Mouse (Mus musculus) ovary, postnatal 10 days (tissue): ENCODE results near the gene Btbd6.

Experiments used
- DNase-seq: peaks from one replicate; pipeline ENCODE4 v3.0.0; 2022; ENCODE audit warnings: low spot score

Btbd6 gene

DNA sequence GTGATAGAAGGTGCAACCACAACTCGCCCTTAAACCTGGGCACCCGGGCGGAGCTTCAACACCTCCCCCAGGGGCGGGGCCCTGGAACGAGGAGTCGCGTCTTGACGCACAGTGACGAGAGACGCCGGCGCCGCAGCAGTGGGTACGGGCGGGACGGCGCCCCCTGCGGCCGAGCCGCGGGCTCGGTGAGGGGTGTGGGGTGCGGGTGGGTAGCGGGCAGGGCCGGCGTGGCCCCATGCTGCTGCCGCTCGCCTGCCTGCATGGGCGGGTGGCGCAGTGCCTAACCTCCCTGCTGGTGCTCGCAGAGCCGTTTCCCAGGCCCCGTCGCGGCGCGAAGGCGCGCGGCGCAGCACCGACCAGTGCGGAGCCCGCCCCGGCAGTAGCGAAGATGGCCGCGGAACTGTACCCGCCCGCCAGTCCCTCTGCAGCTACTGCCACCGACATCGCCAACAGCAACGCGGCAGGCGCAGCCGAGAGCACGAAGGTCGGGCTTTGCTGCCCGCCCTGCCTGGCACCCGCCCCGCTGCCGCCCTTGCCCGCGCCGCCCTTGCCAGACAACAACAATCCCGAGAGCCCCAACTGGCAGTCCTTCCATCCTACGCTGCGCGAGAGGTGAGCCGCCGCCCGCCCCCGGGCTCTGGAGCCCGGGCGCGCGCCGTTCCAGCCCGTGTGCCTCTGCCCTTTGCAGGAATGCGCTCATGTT is at the start of gene Btbd6:
Gene Btbd6 (plus strand): TSS at position 112 of the 703 bp plus-strand sequence.
- peak; percentile 63 for DNase-seq

DNA sequence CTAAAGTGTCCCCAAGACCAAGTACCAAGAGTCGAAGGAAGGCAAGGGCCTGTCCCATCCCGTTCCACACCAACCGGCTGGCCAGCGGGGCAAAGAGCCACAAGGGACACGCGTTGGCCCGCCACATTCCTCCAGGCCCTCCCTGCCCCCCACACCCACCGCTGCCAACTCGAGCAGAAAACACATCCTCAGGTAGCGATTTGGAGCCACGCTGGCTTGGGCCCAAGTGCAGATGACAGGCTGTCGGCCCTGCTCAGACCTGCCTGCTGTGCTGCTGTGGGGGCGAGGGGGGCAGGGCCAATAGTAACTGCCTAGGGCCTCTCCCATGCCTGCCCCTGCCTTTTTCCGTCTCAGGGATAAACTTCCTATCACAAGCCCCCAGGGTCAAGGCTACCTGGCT is 49.0 kb upstream of the Btbd6 start:
- DNase-seq = no peak

DNA sequence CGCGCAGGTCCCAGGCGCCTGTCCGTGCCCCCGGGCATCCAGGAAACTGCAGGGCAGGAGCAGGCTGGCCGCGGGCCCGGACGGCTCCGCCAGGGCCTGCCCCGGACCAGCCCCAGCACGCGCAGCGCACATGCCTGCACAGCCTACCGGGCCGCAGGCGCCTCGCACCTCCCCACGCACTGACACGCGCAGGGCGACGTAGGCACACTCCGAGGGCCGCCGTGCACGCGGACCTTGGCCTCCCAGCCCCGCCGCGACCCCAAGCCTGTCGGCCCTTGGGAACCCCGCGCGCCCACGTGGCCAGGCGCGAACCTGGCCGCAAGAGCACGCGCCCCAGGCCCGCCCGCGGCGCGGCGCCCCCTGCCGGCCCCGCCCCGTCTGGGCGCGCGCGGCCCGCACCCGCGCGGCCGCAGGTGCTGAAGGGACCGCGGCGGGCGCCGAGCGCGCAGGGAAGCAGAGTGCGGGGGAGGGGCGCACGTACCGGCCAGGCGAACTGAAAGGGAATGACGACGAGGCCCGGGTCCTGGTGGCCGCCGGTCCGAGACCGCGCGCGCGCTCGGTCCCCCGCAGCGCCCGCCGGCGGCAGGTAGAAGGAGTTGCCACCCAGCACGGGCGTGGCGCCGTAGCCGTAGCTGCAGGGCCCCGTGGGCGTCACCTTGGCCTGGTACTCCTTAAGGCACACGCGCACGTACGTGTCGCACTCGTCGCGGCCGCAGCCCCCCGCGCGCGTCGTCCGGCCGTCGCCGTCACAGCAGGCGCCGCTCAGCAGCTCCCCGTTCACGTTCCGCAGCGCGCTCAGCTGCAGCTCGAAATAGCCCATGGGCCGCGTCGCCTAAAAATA is 47.7 kb upstream of the Btbd6 start:
- no peak for DNase-seq

DNA sequence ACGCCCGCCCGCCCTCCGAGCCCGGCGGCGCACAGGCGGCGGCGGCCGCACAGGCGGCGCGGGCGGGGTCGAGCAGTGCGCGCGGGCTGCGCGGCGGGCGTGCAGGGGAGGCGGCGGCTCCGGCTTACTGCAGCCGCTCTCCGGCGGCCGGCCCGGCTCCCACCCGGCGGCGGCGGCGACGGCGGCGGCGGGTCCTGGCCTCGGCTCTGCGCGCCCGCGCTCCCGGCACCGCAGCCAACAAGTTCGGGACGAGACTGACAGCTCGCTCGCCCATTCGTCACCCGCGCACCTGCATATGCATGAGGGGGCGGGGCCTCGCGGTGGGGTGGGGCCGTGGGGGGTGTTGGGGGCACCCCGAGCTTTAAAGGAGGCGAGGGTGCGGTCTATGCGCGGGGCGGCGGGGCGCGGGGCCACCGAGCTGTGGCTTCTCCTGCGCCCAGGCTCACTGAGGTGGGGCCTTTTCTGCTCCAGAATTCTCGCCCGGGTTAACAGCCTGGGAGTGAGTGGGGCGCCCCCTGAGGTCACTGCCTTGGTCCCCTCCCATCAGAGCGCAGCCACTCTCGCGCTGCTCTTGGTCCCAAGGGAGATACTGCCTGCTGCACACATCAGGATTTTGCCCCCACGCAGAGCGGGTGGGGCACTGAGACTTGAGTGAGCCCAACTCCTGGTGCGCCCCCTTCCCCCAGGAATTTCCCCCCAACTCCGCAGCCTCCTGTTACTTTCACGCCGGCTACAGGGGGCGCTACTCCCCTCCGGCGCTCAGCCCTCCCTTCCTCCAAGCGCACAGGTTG is 46.5 kb upstream of the Btbd6 start, which contains the start of gene Jag2:
Gene Jag2 (minus strand): TSS at position 215 of the 791 bp plus-strand sequence.
- DNase-seq = no peak

DNA sequence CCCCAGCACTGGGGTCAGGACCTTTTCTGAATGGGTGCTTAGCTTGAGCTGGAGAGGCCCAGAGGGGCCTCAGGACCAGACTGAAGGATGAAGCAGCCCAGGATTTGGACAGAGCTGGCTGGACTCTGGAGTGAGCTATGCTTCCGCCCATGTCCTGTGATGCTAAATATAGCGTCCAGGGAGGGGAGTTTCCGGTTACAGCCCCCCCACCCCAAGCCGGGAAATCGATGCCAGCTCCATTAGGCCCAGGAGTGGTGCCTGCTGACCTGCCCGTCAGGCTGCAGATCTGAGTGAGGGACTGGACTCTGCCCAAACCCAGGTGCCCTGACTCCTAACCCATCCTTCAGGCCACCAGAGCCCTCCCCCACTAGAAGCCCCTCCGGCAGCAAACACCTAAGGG is 43.6 kb upstream of the Btbd6 start:
- no peak for DNase-seq

DNA sequence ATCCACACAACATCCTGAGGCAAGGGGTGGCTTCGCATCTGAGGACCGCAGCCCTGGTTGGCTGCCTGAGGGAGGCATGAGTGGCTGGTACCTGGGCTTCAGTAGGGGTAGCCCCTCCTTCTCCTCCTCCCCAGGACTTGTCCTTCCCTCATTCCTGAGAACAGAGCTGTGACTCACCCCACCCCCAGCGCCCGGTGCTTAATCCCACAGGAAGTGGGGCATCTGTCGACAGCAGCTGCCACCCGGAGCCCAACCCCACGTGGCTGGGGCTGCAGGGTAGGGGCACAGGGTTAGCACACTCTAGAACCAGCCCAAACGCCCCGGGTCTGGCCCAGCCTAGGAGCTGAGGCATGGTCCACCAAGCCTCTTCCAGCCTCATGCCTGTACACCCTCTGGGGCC is 38.4 kb upstream of the Btbd6 start:
- no peak for DNase-seq

DNA sequence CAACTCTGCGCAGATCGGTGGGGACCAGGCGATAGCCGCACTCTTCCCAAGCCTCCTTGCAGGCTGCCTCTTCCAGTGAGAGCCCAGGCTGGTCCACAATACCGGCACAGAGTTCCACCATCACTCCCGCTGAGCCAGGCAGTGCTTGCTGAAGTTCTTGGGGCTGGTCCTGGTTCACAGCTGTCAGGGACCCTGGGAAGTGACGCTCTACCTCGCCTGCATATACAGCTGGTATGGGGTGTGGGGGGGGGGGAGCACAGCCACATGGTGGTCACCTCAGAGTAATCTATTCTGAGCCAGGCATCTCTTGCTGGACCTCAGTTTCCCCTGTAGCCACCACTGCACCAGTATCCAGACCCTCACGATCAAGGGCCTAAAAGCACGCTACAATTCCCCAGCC is 37.9 kb upstream of the Btbd6 start:
- DNase-seq = no peak

DNA sequence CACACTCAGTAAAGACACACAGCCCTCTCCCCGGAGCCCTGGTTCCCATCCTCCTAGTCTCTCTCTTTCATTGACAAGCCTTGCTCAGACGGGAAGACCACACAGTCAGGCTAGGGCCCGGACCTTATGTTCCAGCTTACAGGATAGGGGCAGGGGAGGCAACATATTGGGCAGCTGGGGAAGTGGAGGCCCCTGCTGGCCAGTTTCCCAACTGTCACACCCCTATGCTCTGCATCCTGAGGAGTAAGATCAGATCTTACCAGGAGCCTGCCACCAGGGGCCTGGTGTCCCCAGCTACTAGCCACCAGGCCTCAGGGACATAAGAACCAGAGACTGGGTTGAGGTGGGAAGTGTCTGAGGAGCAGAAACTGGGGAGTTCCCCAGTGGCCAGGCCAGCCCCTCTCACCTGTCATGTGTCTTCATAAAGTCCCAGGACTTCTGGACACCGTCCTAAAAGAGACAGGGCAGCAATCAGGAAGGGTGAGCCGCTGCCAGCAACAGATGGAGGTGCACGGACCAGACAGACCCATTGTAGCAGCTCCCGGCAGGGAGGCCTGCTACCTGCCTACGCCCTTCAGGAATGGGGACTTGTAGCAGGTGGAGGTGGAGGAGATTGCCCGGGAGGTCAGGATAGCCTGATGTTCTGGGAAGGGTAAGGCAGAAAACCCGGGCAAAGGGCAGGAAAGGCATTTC is 37.3 kb upstream of the Btbd6 start:
- DNase-seq = no peak

DNA sequence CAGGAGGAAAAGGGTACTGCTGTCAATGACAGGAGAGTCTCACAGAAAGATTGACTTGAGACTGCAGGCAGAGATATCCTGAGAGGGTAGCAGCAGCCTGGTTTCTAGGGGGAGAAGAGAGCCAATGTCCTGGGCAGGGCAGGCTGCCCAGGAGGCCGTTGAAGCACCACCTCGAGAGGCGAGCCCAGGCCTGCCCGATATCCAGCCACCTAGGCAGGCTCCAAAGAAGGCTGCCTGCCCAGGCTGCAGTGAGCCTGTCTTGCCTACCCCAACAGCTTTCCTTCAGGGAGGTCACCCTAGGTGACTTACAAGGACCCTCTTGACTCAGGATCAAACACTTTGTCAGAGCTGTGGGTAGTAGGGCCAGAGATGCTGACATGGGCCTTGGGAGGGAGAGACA is 36.0 kb upstream of the Btbd6 start:
- DNase-seq = no peak

DNA sequence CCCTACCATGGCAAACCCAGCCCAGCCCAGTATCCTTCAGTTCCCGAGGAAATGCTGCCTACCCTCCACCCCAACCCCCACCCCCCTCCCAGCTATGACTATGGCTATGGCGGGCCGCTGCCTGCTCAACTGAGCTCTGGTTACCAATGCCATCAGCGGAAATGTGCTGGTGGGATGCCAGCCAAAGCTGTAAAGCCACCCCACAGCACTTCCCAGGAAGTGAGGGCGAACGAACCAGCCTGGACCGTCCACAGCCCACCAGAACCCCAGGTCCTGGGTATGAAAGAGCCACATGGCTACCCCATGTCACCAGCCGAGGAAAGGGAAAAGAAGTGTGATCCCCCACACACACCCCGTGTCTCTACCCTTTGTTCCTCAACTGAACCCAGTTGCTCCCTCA is 35.6 kb upstream of the Btbd6 start:
- DNase-seq = no peak

DNA sequence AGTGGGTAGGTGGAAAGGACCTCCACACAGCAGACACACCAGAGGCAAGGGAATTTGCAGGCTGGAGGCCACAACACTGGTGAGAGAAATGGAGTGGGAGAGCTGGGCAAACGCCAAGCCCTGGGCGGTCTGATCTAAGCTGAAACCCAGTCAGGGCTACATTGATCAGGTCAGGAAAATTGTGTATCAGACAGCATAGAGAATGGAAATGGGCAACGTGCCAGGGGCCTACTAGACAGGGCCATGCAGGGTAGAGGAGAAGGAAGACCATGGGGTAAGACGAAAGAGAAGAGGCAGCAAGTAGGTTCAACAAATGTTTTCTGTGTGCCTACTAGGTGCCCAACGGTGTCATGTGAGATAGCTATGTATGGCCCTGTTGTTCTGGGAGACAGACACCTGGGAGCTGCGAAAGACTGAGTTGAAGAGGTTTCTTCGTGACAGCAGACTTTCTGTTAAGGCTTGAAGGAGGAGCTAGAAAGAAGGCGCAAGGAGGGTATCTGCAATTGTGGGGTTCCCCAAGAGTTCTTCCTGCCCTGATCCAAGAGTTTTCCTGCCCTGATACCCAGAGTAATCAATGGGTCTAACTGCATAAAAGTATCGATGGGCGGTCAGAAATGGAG is 35.0 kb upstream of the Btbd6 start:
- DNase-seq = no peak

DNA sequence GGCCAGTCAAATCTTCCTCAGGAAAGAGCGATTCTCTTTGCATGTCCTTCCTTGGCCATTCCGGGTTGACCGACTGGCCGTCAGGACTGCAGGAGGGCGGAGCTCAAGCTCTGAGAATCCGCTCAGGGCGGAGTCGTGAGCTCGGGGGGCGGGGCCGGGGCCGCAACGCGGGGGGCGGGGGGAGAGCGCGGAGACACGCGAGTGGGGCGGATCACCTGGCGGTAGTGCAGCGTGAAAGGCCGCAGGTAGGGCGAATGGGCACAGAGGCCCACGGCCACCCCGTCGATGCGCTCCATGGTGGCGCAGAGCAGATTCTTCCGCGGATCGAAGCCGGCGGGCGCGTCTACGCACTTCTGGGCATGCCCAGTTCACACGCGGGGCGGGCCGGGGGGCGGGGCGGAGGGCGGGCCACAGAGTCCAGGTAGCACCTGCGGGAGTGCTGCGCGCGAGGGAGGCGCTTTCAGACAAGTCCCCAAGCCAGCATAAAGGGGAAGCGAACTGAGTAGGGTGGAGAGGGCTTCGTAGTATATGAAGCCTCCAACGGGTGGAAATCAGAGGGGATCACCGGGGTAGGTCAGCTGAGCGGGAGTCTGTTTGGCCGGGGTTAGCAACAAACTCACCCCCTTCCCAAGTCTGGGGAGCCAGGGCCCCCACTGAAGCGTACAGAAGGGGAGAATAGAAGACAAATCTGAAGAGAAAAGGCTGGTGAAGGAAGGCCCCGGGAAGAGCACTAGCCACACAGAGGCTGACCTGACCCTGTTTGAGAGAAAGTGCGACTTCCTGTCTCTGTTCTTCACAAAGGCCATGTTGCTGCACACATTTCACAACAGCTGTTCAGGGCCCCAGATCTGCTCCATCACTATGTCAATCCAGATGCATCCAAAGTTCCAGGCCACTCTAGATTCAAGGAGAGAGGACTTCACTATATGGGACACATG is 34.2 kb upstream of the Btbd6 start, which contains the start of gene Nudt14:
Gene Nudt14 (minus strand): TSS at position 349 of the 938 bp plus-strand sequence.
- peak; percentile 65 for DNase-seq

DNA sequence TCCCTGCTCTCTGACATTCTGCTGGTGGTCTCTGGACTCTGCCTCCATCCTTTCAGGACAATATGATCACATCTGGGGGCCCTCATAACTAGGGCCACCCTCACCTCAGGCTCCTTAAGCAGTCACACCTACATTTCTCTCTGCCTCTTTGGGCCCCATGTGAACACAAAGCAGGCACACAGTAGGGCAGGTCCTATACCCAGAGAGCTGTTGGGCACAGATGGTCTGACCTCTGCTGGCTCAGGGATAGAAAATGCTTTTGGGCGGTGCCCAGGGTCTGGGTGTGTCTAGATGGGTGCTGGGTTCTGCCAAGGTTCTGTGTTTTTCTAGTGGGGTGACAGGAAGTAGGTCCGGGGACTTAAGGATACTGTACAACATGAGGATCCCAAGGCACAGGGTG is 32.6 kb upstream of the Btbd6 start:
- no peak for DNase-seq

DNA sequence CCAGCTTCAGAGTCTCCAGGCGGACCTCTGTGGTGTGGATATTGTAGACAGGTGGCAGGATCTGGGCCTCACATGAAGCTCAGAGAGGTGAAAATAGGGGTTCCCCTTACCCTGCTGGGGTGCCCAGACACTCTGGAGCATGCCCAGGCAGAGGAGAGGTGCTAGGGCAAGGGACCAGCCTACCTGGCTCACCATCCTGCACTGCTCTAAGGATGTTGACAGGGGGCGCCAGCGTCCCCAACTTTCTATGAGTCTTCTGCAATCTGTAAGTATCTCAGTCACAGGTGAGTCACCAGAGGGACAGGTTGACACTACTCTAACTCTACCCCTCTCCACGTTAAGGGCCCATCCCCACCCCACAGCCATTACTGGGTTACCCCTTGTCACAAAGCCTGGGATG is 29.0 kb upstream of the Btbd6 start:
- no peak for DNase-seq

DNA sequence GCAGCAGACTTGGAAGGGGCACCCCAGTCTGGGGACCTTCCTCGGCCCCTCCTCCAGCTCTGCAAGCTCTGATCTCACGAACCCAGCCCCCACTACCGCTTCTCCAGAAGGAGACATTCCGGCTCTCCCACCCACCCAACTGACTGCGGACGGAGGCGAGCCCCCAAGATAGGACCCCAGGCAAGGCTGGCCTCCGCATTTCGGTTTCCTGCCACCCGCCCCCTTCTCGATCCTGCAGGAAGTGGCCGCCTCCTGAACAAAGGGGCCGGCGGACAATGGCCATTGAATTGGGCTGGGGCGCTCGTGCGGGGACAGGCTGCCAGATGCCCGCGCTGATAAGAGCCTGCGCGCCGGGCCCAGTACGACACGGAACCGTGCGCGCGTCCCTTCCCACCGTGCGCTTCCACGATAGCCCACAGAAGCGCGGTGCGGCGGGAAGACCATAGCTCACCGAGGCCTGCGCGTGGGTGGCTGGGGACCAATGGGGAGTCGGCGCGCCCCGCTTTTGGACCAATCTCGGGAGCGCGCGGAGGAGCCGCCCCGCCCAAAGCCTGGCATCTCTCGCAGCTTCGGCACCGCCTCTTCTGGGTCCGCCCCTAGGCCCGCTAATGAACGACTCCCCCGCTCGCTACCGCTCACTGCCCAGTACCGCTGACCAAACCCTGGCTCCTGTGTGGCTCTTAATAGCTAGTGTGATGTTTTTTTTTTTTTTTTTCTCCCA is 26.1 kb upstream of the Btbd6 start:
- peak; percentile 66 for DNase-seq

DNA sequence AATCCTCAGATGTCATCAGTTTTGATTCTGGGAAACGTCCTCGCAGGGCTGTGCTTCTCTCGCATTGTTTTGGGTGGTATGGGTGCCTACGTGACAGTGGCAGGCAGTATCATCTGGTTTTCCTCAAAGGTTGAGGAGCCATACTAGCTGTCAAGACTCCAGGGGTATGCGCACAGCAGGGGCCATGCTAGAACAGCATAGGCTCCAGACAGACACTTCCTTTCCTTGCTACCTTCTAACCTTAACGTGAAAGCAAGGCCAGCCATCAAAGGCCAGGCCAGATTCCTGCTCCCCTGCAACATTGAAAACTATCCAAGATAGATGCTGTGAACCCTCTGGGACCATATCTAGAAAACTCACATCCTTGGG is 25.5 kb upstream of the Btbd6 start:
- DNase-seq = no peak

DNA sequence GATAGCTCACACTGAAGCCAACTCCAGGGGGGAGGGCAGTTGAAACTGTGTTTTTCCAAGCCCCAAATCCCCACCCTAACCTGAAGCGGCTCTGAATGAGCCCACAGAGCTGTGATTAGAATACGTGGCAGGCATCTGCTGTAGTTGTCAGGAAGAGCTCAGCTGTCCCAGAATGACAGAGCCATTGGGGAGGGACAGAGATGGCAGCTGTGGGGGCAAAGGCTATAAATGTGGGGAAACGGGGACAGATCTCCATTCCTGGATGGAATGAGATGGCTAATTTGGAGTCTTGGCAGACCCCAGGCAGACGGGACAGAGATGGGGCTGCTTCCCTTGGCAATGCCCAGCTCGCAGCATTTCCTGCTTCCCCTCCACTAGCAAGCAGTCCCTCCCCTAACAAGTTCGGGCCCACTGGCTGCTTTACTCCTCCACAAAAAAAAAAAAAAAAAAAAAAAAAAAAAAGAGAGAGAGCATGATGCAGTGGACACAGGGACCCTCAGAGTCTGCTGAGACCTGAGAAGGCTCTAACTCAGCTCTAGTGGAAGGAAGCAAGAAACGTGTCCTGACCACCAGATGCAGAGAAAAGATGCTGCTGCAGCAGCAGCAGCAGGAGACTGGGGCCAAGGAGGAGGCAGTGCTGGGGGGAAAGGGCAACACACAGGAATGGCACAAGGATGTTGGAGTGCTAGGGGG is 25.0 kb upstream of the Btbd6 start:
- DNase-seq = no peak

DNA sequence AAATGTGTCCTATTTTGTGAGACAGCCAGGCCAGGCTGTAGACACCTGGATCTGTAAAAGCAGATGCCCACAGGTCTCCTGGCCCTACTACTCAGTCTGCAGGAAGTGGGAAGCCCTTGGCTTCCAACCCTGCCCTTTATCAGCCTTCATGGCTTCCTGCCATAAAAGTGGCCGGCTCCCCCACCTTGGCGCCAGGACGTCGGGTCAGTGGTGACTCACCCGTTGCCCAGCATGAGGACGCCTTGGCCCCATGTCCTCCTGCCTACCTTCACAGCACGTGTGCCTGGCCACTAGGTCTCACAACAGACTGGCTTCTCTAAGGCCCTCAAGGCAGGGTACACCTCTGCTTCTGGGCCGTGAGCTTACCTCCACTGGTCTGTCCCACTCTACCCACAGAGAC is 23.8 kb upstream of the Btbd6 start:
- DNase-seq = no peak

DNA sequence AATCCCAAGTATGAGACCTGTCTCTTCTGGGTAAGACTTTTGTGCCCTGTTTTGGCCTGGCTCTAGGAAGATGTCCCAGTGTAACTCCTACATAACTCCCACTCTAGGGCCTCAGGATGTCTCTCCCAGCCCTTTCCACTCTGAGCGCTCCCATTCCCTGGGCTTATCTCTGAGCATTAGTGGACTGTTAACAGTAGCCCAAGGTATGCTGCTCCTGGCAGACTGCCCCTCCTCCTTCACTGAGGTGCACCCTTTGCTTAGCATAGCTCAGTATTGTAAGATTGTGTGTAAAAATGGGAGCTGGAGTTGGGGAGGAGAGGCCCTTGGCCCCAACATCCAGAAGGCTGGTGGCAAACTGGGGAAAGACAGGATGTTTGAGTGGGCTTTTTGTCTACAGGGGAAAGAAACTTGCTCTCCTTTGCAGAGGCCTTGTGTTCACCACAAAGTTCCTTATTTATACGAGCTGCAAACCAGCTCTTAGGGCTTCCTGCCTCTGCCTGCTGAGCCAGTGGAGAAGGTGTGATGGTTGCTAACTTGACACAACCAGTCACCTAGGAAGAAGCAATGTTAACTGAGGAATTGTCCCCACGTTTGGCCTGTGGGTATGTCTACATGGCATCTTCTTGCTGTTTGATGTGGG is 23.2 kb upstream of the Btbd6 start:
- no peak for DNase-seq
